Mouse (Mus musculus): ENCODE results near the gene S100a9. TPM values are rescaled to one million over a fixed set of nuclear protein-coding genes. Genes with fewer than 3 reads are reported as not detected.

The S100a9 gene
- 13.1 and 32.2 TPM in 2 replicates for polyA plus RNA-seq (2015; fragmentation: Nextera tagmentation; extraction: Ambion mirVana)

- ATAC-seq (ENCODE audit: low read depth) = no peak
These were observed at the start of gene S100a9 for GRCm38 (mm10) chr3:90695613-90696012. TSS of gene S100a9 (minus strand) at chr3:90695721.

GRCm38 (mm10) chr3:90726606-90727005 is 31.1 kb upstream of the S100a9 start, which contains the start of gene Pglyrp4:
TSS of gene Pglyrp4 (plus strand) at chr3:90726906.
- Histone ChIP-seq H3K9me3 (ENCODE audit: control insufficient read depth, low read length) (no peaks in the 10 kb centered on the region), H3K36me3 (ENCODE audit: control insufficient read depth, insufficient read depth, low read length) (no peaks in the 10 kb centered on the region), H3K4me1 (replicated peaks; ENCODE audit: control insufficient read depth, insufficient read depth, low read length) (no peaks in the 10 kb centered on the region), H3K9ac (ENCODE audit: low read length) (no peak within 1 kb of the TSS), H3K4me2 (ENCODE audit: low read depth, low read length) (no peak within 1 kb of the TSS), H3K27ac (ENCODE audit: low read length) (no peak within 1 kb of the TSS), H3K4me3 (ENCODE audit: low read length) (no peak within 1 kb of the TSS), H3K27me3 (ENCODE audit: control insufficient read depth, insufficient read depth, low read depth, low read length) (no peaks in the 10 kb centered on the region)
- WGBS = 82% methylated on average over 3 of the region's 3 CpGs
- no peak for ATAC-seq (ENCODE audit: low read depth)

More at GRCm38 (mm10) chr3:90695613-90696012, at the start of gene S100a9:
- no peaks in the 10 kb centered on the region for H3K27me3 ChIP-seq (ENCODE audit: control insufficient read depth, insufficient read depth, low read depth, low read length)
- no peak within 1 kb of the TSS for H3K4me2 ChIP-seq (ENCODE audit: low read depth, low read length)
- no peaks in the 10 kb centered on the region for H3K4me1 ChIP-seq (replicated peaks; ENCODE audit: control insufficient read depth, insufficient read depth, low read length)
- H3K9ac ChIP-seq (ENCODE audit: low read length) = no peak within 1 kb of the TSS
- 43% methylated on average over 3 of the region's 3 CpGs for WGBS
- H3K27ac ChIP-seq (ENCODE audit: low read length) = no peak within 1 kb of the TSS
- H3K36me3 ChIP-seq (ENCODE audit: control insufficient read depth, insufficient read depth, low read length) = no peaks in the 10 kb centered on the region
- no peak within 1 kb of the TSS for H3K4me3 ChIP-seq (ENCODE audit: low read length)
- H3K9me3 ChIP-seq (ENCODE audit: control insufficient read depth, low read length) = no peaks in the 10 kb centered on the region

GRCm38 (mm10) chr3:90709591-90710460 is 14.3 kb upstream of the S100a9 start:
- H3K27me3 ChIP-seq (ENCODE audit: control insufficient read depth, insufficient read depth, low read depth, low read length) = no peaks in the 10 kb centered on the region
- no peaks in the 10 kb centered on the region for H3K36me3 ChIP-seq (ENCODE audit: control insufficient read depth, insufficient read depth, low read length)
- no peak overlapping the region for H3K4me3 ChIP-seq (ENCODE audit: low read length)
- ATAC-seq (ENCODE audit: low read depth) = peak; percentile 26; the same call in 1 of the 2 replicates
- H3K9ac ChIP-seq (ENCODE audit: low read length) = no peak overlapping the region
- no peak overlapping the region for H3K4me2 ChIP-seq (ENCODE audit: low read depth, low read length)
- H3K4me1 ChIP-seq (replicated peaks; ENCODE audit: control insufficient read depth, insufficient read depth, low read length) = no peaks in the 10 kb centered on the region
- no peaks in the 10 kb centered on the region for H3K9me3 ChIP-seq (ENCODE audit: control insufficient read depth, low read length)
- WGBS = 40% methylated on average over 12 of the region's 12 CpGs
- no peak overlapping the region for H3K27ac ChIP-seq (ENCODE audit: low read length)

GRCm38 (mm10) chr3:90708523-90709202 is 13.1 kb upstream of the S100a9 start:
- H3K9ac ChIP-seq (ENCODE audit: low read length) = no peak overlapping the region
- no peaks in the 10 kb centered on the region for H3K4me1 ChIP-seq (replicated peaks; ENCODE audit: control insufficient read depth, insufficient read depth, low read length)
- H3K9me3 ChIP-seq (ENCODE audit: control insufficient read depth, low read length) = no peaks in the 10 kb centered on the region
- H3K27me3 ChIP-seq (ENCODE audit: control insufficient read depth, insufficient read depth, low read depth, low read length) = no peaks in the 10 kb centered on the region
- H3K4me2 ChIP-seq (ENCODE audit: low read depth, low read length) = no peak overlapping the region
- no peak for ATAC-seq (ENCODE audit: low read depth)
- no peak overlapping the region for H3K4me3 ChIP-seq (ENCODE audit: low read length)
- WGBS = 19% methylated on average over 4 of the region's 4 CpGs
- H3K36me3 ChIP-seq (ENCODE audit: control insufficient read depth, insufficient read depth, low read length) = no peaks in the 10 kb centered on the region
- no peak overlapping the region for H3K27ac ChIP-seq (ENCODE audit: low read length)

GRCm38 (mm10) chr3:90702244-90702643 is 6.7 kb upstream of the S100a9 start:
- Histone ChIP-seq H3K9me3 (ENCODE audit: control insufficient read depth, low read length) (no peaks in the 10 kb centered on the region), H3K27ac (ENCODE audit: low read length) (no peak overlapping the region), H3K27me3 (ENCODE audit: control insufficient read depth, insufficient read depth, low read depth, low read length) (no peaks in the 10 kb centered on the region), H3K4me2 (ENCODE audit: low read depth, low read length) (no peak overlapping the region), H3K9ac (ENCODE audit: low read length) (no peak overlapping the region), H3K36me3 (ENCODE audit: control insufficient read depth, insufficient read depth, low read length) (no peaks in the 10 kb centered on the region), H3K4me3 (ENCODE audit: low read length) (no peak overlapping the region), H3K4me1 (replicated peaks; ENCODE audit: control insufficient read depth, insufficient read depth, low read length) (no peaks in the 10 kb centered on the region)
- 81% methylated on average over 2 of the region's 2 CpGs for whole genome bisulfite sequencing
- ATAC-seq (ENCODE audit: low read depth) = no peak

- Histone ChIP-seq H3K9me3 (ENCODE audit: control insufficient read depth, low read length) (no peaks in the 10 kb centered on the region), H3K36me3 (ENCODE audit: control insufficient read depth, insufficient read depth, low read length) (no peaks in the 10 kb centered on the region), H3K4me3 (ENCODE audit: low read length) (no peak overlapping the region), H3K9ac (ENCODE audit: low read length) (no peak overlapping the region), H3K4me2 (ENCODE audit: low read depth, low read length) (no peak overlapping the region), H3K27ac (ENCODE audit: low read length) (no peak overlapping the region), H3K27me3 (ENCODE audit: control insufficient read depth, insufficient read depth, low read depth, low read length) (no peaks in the 10 kb centered on the region), H3K4me1 (replicated peaks; ENCODE audit: control insufficient read depth, insufficient read depth, low read length) (no peaks in the 10 kb centered on the region)
- ATAC-seq (ENCODE audit: low read depth) = no peak
- 66% methylated on average over 2 of the region's 2 CpGs for WGBS
These were observed 2.0 kb downstream of the S100a9 start for GRCm38 (mm10) chr3:90693496-90693895.

- Histone ChIP-seq H3K27ac (ENCODE audit: low read length) (no peak overlapping the region), H3K9ac (ENCODE audit: low read length) (no peak overlapping the region), H3K4me2 (ENCODE audit: low read depth, low read length) (no peak overlapping the region), H3K9me3 (ENCODE audit: control insufficient read depth, low read length) (no peaks in the 10 kb centered on the region), H3K4me1 (replicated peaks; ENCODE audit: control insufficient read depth, insufficient read depth, low read length) (no peaks in the 10 kb centered on the region), H3K27me3 (ENCODE audit: control insufficient read depth, insufficient read depth, low read depth, low read length) (no peaks in the 10 kb centered on the region), H3K36me3 (ENCODE audit: control insufficient read depth, insufficient read depth, low read length) (no peaks in the 10 kb centered on the region), H3K4me3 (ENCODE audit: low read length) (no peak overlapping the region)
- ATAC-seq (ENCODE audit: low read depth) = no peak
- WGBS = 83% methylated on average over 2 of the region's 2 CpGs
These were observed 8.7 kb downstream of the S100a9 start for GRCm38 (mm10) chr3:90686835-90687234.

- Histone ChIP-seq H3K4me3 (ENCODE audit: low read length) (no peak overlapping the region), H3K9me3 (ENCODE audit: control insufficient read depth, low read length) (no peaks in the 10 kb centered on the region), H3K4me1 (replicated peaks; ENCODE audit: control insufficient read depth, insufficient read depth, low read length) (no peaks in the 10 kb centered on the region), H3K27ac (ENCODE audit: low read length) (no peak overlapping the region), H3K36me3 (ENCODE audit: control insufficient read depth, insufficient read depth, low read length) (no peaks in the 10 kb centered on the region), H3K27me3 (ENCODE audit: control insufficient read depth, insufficient read depth, low read depth, low read length) (no peaks in the 10 kb centered on the region), H3K9ac (ENCODE audit: low read length) (no peak overlapping the region), H3K4me2 (ENCODE audit: low read depth, low read length) (no peak overlapping the region)
- no peak for ATAC-seq (ENCODE audit: low read depth)
- 89% methylated on average over 3 of the region's 3 CpGs for WGBS
These were observed 11.6 kb downstream of the S100a9 start for GRCm38 (mm10) chr3:90683929-90684328.

GRCm38 (mm10) chr3:90678656-90679055 is 16.9 kb downstream of the S100a9 start:
- H3K4me1 ChIP-seq (replicated peaks; ENCODE audit: control insufficient read depth, insufficient read depth, low read length) = no peaks in the 10 kb centered on the region

More at GRCm38 (mm10) chr3:90678656-90679055, 16.9 kb downstream of the S100a9 start:
- ATAC-seq (ENCODE audit: low read depth) = no peak
- no peak overlapping the region for H3K9ac ChIP-seq (ENCODE audit: low read length)
- no peaks in the 10 kb centered on the region for H3K27me3 ChIP-seq (ENCODE audit: control insufficient read depth, insufficient read depth, low read depth, low read length)
- no peak overlapping the region for H3K4me2 ChIP-seq (ENCODE audit: low read depth, low read length)
- no peaks in the 10 kb centered on the region for H3K9me3 ChIP-seq (ENCODE audit: control insufficient read depth, low read length)
- H3K27ac ChIP-seq (ENCODE audit: low read length) = no peak overlapping the region
- H3K36me3 ChIP-seq (ENCODE audit: control insufficient read depth, insufficient read depth, low read length) = no peaks in the 10 kb centered on the region
- no peak overlapping the region for H3K4me3 ChIP-seq (ENCODE audit: low read length)
- 48% methylated on average over 3 of the region's 3 CpGs for WGBS

Measured in lung, embryonic 16.5 days (tissue).